Mouse (Mus musculus) yolk sac, embryonic 10.5 days (tissue): ENCODE measurements at regions not wholly inside any gene's neighbourhood (a gene's known extent, or its start where the extent isn't known, plus 50 kb on each side); places are given as distances from the start of the nearest gene placed in this dataset.

Experiments
- DNase-seq: peaks from one replicate; pipeline ENCODE4 v3.0.0-alpha.2; 2017; ENCODE audit warnings: low spot score

GRCm38 (mm10) chr8:113581704-113582103 lies 53.7 kb upstream of the Mon1b start:
- DNase-seq, result peak; percentile 21

DNA sequence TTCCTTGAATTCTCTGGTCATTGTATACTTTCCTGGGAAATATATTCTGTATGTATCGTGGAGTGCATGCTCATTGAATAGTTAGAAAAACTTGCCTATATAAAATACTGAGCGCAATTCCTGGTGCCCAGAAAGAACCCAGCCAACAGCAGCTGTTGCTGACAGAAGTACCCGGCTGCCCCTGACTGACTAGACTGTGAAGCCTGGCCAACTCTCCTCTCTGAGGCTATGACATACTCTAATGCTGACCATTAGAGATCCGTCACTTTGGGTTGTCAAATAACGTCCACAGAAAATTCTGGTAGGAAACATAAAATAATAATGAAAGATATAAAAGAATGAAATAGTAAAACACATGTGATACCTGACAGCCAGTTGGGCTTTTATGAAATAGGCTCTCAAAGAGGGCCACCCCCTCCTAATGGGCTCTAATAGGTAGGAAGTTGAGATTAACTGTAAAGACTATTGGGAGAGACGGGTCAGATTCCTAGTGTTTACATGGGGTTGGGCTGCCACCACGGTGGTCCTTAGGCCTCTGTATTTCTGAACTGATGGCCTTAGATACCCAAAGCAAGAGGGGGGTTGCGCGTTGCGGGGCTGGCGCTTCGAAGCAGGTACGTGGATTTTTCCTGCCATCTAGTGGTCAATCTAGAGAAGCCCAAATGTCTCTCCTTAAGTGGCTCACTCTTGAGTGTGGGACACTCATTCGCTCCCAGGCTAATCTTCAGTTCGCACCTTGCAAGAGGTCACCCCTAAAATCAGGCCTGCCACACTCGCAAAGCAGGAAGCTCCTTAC lies 53.0 kb upstream of the Mon1b start:
- DNase-seq, result peak; percentile 43

DNA sequence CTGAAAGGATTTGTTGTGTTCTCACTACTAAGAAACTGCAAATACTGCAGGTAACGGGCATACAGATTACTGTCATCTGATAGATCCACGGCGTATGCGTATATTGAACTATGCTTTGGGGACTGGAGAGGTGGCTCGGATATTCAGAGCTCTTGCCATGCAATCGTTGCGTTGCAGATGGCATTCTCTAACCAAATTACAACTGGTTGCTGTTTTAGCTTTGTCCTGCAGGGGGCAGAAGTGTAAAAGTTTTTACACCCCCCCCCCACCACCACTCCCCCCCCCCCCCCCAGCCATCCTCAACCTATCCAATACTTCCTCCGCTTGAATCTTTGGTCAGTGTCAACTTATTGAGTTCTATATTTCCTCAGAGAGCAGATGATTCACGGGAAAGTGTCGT lies 51.6 kb upstream of the Mon1b start:
- DNase-seq, result no peak
